Mouse (Mus musculus) embryonic facial prominence, embryonic 12.5 days (tissue): ENCODE results near the gene Olfr544. TPM values are rescaled to one million over a fixed set of nuclear protein-coding genes. Genes with fewer than 3 reads are reported as not detected.
A peak's percentile ranks its signal among the peaks of the same experiment; 100 is the strongest.

Experiments
- ATAC-seq: fragments of 200-750 bp; cut with Nextera tagmentation; 2 replicates; pipeline ENCODE4 v1.8.0; 2017; ENCODE audit not compliant: insufficient number of reproducible peaks, insufficient read depth, low FRiP score, low TSS enrichment
- H3K27ac ChIP-seq: fragments of 300-500 bp; sonication (generic); 2 replicates; pipeline ENCODE4 v1.5.1; 2016; ENCODE audit warnings: mild to moderate bottlenecking
- H3K27me3 ChIP-seq: fragments of 300-500 bp; sonication (generic); 2 replicates; pipeline ENCODE4 v1.6.1; 2016; ENCODE audit warnings: mild to moderate bottlenecking, moderate library complexity
- H3K36me3 ChIP-seq: fragments of 300-500 bp; sonication (generic); 2 replicates; pipeline ENCODE4 v1.6.1; 2016; ENCODE audit warnings: mild to moderate bottlenecking
- H3K4me1 ChIP-seq: fragments of 300-500 bp; sonication (generic); 2 replicates; pipeline ENCODE4 v1.6.1; 2016
- H3K4me2 ChIP-seq: fragments of 300-500 bp; sonication (generic); replicated peaks from 2 replicates; pipeline ENCODE4 v1.6.1; 2016; ENCODE audit warnings: mild to moderate bottlenecking, moderate library complexity
- H3K4me3 ChIP-seq: fragments of 300-500 bp; sonication (generic); 2 replicates; pipeline ENCODE4 v1.5.1; 2016; ENCODE audit warnings: mild to moderate bottlenecking
- H3K9ac ChIP-seq: fragments of 300-500 bp; sonication (generic); 2 replicates; pipeline ENCODE4 v1.6.1; 2016; ENCODE audit warnings: mild to moderate bottlenecking, moderate library complexity
- H3K9me3 ChIP-seq: fragments of 300-500 bp; sonication (generic); 2 replicates; pipeline ENCODE4 v1.6.1; 2016; ENCODE audit warnings: mild to moderate bottlenecking, moderate library complexity
- WGBS: fragments of 180-500 bp; shearing (Covaris S2); methylation state at CpG from one replicate; pipeline ENCODE4 v1.1.7; 2016; 5-methylcytosine and 5-hydroxymethylcytosine counted together
- polyA plus RNA-seq: library from polyadenylated mRNA; unstranded; fragments of >200 nt; fragmentation: Nextera tagmentation; extraction: Ambion mirVana; gene quantifications from 2 replicates; pipeline ENCODE4 v1.2.1, GENCODE M21; 2016

Gene Olfr544
- polyA plus RNA-seq, 1 experiment from 2014 or later, result 0.10 TPM

GRCm38 (mm10) chr7:102476601-102477000, 11.5 kb downstream of the Olfr544 start:
- Histone ChIP-seq H3K27me3 (no peaks in the 10 kb centered on the region), H3K4me3 (no peak overlapping the region), H3K4me2 (no peak overlapping the region), H3K4me1 (no peaks in the 10 kb centered on the region), H3K36me3 (no peaks in the 10 kb centered on the region), H3K27ac (no peak overlapping the region), H3K9me3 (no peaks in the 10 kb centered on the region), H3K9ac (no peak overlapping the region)
- no peak for ATAC-seq
- WGBS, result 93% methylated on average over 5 of the region's 5 CpGs

GRCm38 (mm10) chr7:102472675-102473074, 15.4 kb downstream of the Olfr544 start:
- peaks cover 13% of the 10 kb centered on the region for H3K36me3 ChIP-seq
- H3K4me2 ChIP-seq, result no peak overlapping the region
- H3K9me3 ChIP-seq, result no peaks in the 10 kb centered on the region
- no peak overlapping the region for H3K9ac ChIP-seq
- WGBS, result 61% methylated on average over 5 of the region's 5 CpGs
- no peaks in the 10 kb centered on the region for H3K27me3 ChIP-seq
- no peaks in the 10 kb centered on the region for H3K4me1 ChIP-seq
- no peak overlapping the region for H3K27ac ChIP-seq
- no peak for ATAC-seq
- H3K4me3 ChIP-seq, result no peak overlapping the region

- Histone ChIP-seq H3K27me3 (no peaks in the 10 kb centered on the region), H3K9me3 (no peaks in the 10 kb centered on the region), H3K9ac (no peak overlapping the region), H3K4me3 (no peak overlapping the region), H3K4me1 (no peaks in the 10 kb centered on the region), H3K36me3 (peaks cover 59% of the 10 kb centered on the region), H3K27ac (no peak overlapping the region), H3K4me2 (no peak overlapping the region)
- ATAC-seq, result no peak
- 92% methylated on average over 8 of the region's 8 CpGs for WGBS
Observed at GRCm38 (mm10) chr7:102467566-102467965, 20.5 kb downstream of the Olfr544 start.

- Histone ChIP-seq H3K9me3 (no peaks in the 10 kb centered on the region), H3K4me1 (no peaks in the 10 kb centered on the region), H3K27ac (no peak overlapping the region), H3K36me3 (peaks cover 90% of the 10 kb centered on the region), H3K4me2 (no peak overlapping the region), H3K4me3 (no peak overlapping the region), H3K9ac (no peak overlapping the region), H3K27me3 (no peaks in the 10 kb centered on the region)
- WGBS, result 90% methylated on average over 5 of the region's 5 CpGs
- no peak for ATAC-seq
Observed at GRCm38 (mm10) chr7:102458618-102459380, 29.3 kb downstream of the Olfr544 start.

GRCm38 (mm10) chr7:102446438-102446837, 41.7 kb downstream of the Olfr544 start:
- Histone ChIP-seq H3K4me1 (peaks cover 12% of the 10 kb centered on the region), H3K4me3 (no peak overlapping the region), H3K9me3 (no peaks in the 10 kb centered on the region), H3K9ac (no peak overlapping the region), H3K27me3 (no peaks in the 10 kb centered on the region), H3K4me2 (no peak overlapping the region), H3K27ac (no peak overlapping the region), H3K36me3 (peaks cover 55% of the 10 kb centered on the region)
- 86% methylated on average over 9 of the region's 9 CpGs for WGBS
- no peak for ATAC-seq

DNA sequence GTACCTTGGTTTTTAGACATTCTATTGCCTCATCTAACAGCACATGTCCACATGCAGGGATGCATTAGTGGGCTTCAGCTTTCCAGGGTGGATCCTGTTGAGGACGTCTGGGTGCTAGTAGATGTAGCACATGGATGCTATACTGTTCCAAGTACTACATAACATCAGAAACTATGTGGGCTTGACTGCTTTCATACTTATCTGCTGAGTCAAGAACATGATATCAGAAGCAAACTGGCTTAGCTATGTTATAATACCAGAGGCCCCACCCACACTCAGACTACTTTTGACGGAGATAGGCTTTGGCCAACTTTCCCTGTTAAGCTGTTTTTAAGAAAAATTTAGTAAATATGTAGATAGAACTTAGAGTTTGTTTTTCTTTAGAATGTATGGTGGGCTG, 43.8 kb downstream of the Olfr544 start:
- Histone ChIP-seq H3K9me3 (no peaks in the 10 kb centered on the region), H3K36me3 (peaks cover 37% of the 10 kb centered on the region), H3K27me3 (no peaks in the 10 kb centered on the region), H3K4me3 (no peak overlapping the region), H3K27ac (no peak overlapping the region), H3K4me1 (peaks cover 12% of the 10 kb centered on the region), H3K4me2 (no peak overlapping the region; the same call in 1 of the 2 replicates), H3K9ac (no peak overlapping the region)
- ATAC-seq, result no peak
- 85% methylated on average over 2 of the region's 2 CpGs for WGBS

DNA sequence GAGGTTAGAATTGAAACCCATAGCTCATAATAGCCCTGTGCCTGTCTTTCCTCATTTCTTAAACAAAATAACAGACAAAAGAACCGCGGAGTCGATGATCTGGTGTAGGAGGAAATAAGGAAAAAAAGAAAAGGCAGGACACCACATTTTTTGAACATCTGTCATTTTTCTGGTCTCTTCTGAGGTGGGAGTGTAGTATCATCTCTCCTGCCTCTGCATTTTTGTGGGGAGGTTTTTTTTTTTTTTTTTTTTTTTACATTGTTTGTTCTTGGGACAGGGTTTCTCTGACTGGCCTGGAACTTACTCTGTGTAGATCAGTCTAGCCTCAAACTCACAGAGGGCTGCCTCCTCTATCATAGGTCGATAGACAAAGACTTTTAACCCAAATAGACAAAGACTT, 45.7 kb downstream of the Olfr544 start:
- no peak for ATAC-seq
- Histone ChIP-seq H3K36me3 (peaks cover 23% of the 10 kb centered on the region), H3K27ac (peak overlapping the region; percentile 92), H3K4me2 (peak overlapping the region; percentile 62), H3K27me3 (no peaks in the 10 kb centered on the region), H3K4me3 (peak overlapping the region; percentile 86), H3K9me3 (no peaks in the 10 kb centered on the region), H3K9ac (peak overlapping the region; percentile 87), H3K4me1 (peaks cover 12% of the 10 kb centered on the region)
- WGBS, result 3% methylated on average over 4 of the region's 4 CpGs

- Histone ChIP-seq H3K36me3 (peaks cover 19% of the 10 kb centered on the region), H3K4me3 (peak within 1 kb of the TSS; percentile 86), H3K9ac (peak within 1 kb of the TSS; percentile 87), H3K4me2 (peak within 1 kb of the TSS; percentile 62), H3K27ac (peak within 1 kb of the TSS; percentile 92), H3K9me3 (no peaks in the 10 kb centered on the region), H3K4me1 (peaks cover 12% of the 10 kb centered on the region), H3K27me3 (no peaks in the 10 kb centered on the region)
- under 1% methylated on average over 41 of the region's 56 CpGs for WGBS
- peak; percentile 97 for ATAC-seq
Observed at GRCm38 (mm10) chr7:102441657-102442391, 46.3 kb downstream of the Olfr544 start, which contains the start of gene Rrm1. TSS of gene Rrm1 (plus strand) at chr7:102441695.

GRCm38 (mm10) chr7:102440822-102441656, 47.1 kb downstream of the Olfr544 start:
- Histone ChIP-seq H3K4me1 (peaks cover 12% of the 10 kb centered on the region), H3K9ac (no peak overlapping the region), H3K27me3 (no peaks in the 10 kb centered on the region), H3K36me3 (peaks cover 11% of the 10 kb centered on the region), H3K27ac (no peak overlapping the region), H3K4me2 (0 out of 2 replicates have a peak overlapping the region, but pooled peaks have one; percentile 62), H3K9me3 (no peaks in the 10 kb centered on the region), H3K4me3 (peak overlapping the region; percentile 86)
- WGBS, result 56% methylated on average over 15 of the region's 15 CpGs
- peak; percentile 3; the same call in 1 of the 2 replicates for ATAC-seq

- H3K27ac ChIP-seq, result no peak overlapping the region
- H3K9me3 ChIP-seq, result no peaks in the 10 kb centered on the region
- 67% methylated on average over 2 of the region's 2 CpGs for WGBS
- H3K4me3 ChIP-seq, result no peak overlapping the region
- H3K4me1 ChIP-seq, result no peaks in the 10 kb centered on the region
- no peak overlapping the region for H3K9ac ChIP-seq
- no peaks in the 10 kb centered on the region for H3K27me3 ChIP-seq
- 0 out of 2 replicates have a peak, but pooled peaks cover 8% of the 10 kb centered on the region for H3K36me3 ChIP-seq
- no peak for ATAC-seq
- H3K4me2 ChIP-seq, result no peak overlapping the region
Observed at GRCm38 (mm10) chr7:102434344-102434743, 53.8 kb downstream of the Olfr544 start.
